ENCODE assay signal across 9 mouse cellular contexts in genomic region chr5:21933340-21934075, GRCm38 (mm10).
A peak's percentile ranks its signal among the peaks of the same experiment; 100 is the strongest.
DNase-seq lines count a peak whose midpoint lies in the region; ATAC-seq and TF ChIP-seq lines count a peak whose summit lies in the region.
"Had no signal": no experiment of that assay in that cellular context is flagged by ENCODE, and none has a peak within 500 bp of the region (broad histone marks: within the 10 kb centered on the region; RNA-seq: fewer than 3 reads in every experiment).

No protein-coding gene starts in this region.

- H3K27ac ChIP-seq in forebrain, embryonic 14.5 days (ENCODE audit: low read depth, low read length): no peak overlapping the region
- no peak overlapping the region for H3K27ac ChIP-seq in forebrain, embryonic 15.5 days (replicated peaks)
- H3K27ac ChIP-seq in MEL (ENCODE audit: control insufficient read depth, low read depth, low read length): no peak overlapping the region
- H3K27ac ChIP-seq: forebrain, embryonic 12.5 days had no signal

- ATAC-seq in forebrain, embryonic 14.5 days: no peak
- no peak for ATAC-seq in forebrain, embryonic 15.5 days (replicated peaks)
- ATAC-seq in CD4-positive, CD25-positive, alpha-beta regulatory T cell, adult 4 months: no peak

- TF ChIP-seq CTCF in MEL (IDR thresholded peaks at IDR 0.05 in 2 of 3, conservative IDR thresholded peaks at IDR 0.05 in 1 of 3; ENCODE audit: control insufficient read depth in 1 of 3, insufficient read depth in 1 of 3, low read depth in 2 of 3, low read length in 3 of 3, poor library complexity in 1 of 3, severe bottlenecking in 1 of 3): peak in 2 of 3 experiments; percentile 9 to 13; a peak in 1 of 6 replicates

- H3K9me3 ChIP-seq in forebrain, embryonic 14.5 days (replicated peaks; ENCODE audit: control insufficient read depth, low read length): no peaks in the 10 kb centered on the region
- no peaks in the 10 kb centered on the region for H3K9me3 ChIP-seq in forebrain, embryonic 15.5 days
- H3K9me3 ChIP-seq in MEL (replicated peaks; ENCODE audit: insufficient read depth, low read length): no peaks in the 10 kb centered on the region
- H3K9me3 ChIP-seq: forebrain, embryonic 12.5 days had no signal

- H3K9ac ChIP-seq in forebrain, embryonic 14.5 days (ENCODE audit: low read length): no peak overlapping the region
- no peak overlapping the region for H3K9ac ChIP-seq in forebrain, embryonic 15.5 days (replicated peaks)
- H3K9ac ChIP-seq in MEL (ENCODE audit: control insufficient read depth, low read depth, low read length, poor library complexity, severe bottlenecking): no peak overlapping the region
- H3K9ac ChIP-seq: forebrain, embryonic 12.5 days had no signal

- H3K79me2 ChIP-seq in MEL (ENCODE audit: control insufficient read depth, insufficient read depth, low read length, poor library complexity): no peaks in the 10 kb centered on the region

- TF ChIP-seq RAD21 in MEL (IDR thresholded peaks at IDR 0.05; ENCODE audit: low read depth, low read length): peak; percentile 22

- 82% methylated on average over 8 of the region's 8 CpGs for WGBS in forebrain, embryonic 14.5 days
- 76% methylated on average over 8 of the region's 8 CpGs for WGBS in forebrain, embryonic 15.5 days

- H3K4me3 ChIP-seq in forebrain, embryonic 14.5 days (ENCODE audit: low read depth, low read length): no peak overlapping the region
- H3K4me3 ChIP-seq in forebrain, embryonic 15.5 days: no peak overlapping the region
- H3K4me3 ChIP-seq in MEL (ENCODE audit: control insufficient read depth in 1 of 2, insufficient read depth in 1 of 2, low read depth in 2 of 2, low read length in 2 of 2): no peak overlapping the region
- H3K4me3 ChIP-seq: forebrain, embryonic 12.5 days had no signal

- H3K4me1 ChIP-seq in forebrain, embryonic 14.5 days (ENCODE audit: control insufficient read depth, insufficient read depth, low read length): no peaks in the 10 kb centered on the region
- H3K4me1 ChIP-seq in forebrain, embryonic 15.5 days: 0 out of 2 replicates have a peak, but pooled peaks cover 3% of the 10 kb centered on the region
- no peaks in the 10 kb centered on the region for H3K4me1 ChIP-seq in MEL (ENCODE audit: control insufficient read depth in 1 of 2, insufficient read depth in 2 of 2, low read length in 2 of 2)

- TF ChIP-seq POLR2A in MEL (IDR thresholded peaks at IDR 0.05; ENCODE audit: control insufficient read depth in 1 of 2, insufficient read depth in 1 of 2, low read depth in 1 of 2, low read length in 2 of 2, poor library complexity in 1 of 2): no peak

- DNase-seq in forebrain, embryonic 14.5 days (ENCODE audit: low spot score): peak; percentile 58
- DNase-seq in kidney, postnatal 36 days: peak; percentile 17 to 40
- no peak for DNase-seq in kidney, adult 18-20 months
- no peak for DNase-seq in MEL (ENCODE audit: low read depth, low spot score)
- peak; percentile 70 to 74 for DNase-seq in cerebellum, postnatal 14 days
- DNase-seq in spleen, postnatal 14 days (ENCODE audit: low spot score in 2 of 2): no peak

- no peaks in the 10 kb centered on the region for H3K36me3 ChIP-seq in forebrain, embryonic 14.5 days (ENCODE audit: control insufficient read depth, insufficient read depth, low read length)
- H3K36me3 ChIP-seq in forebrain, embryonic 15.5 days: no peaks in the 10 kb centered on the region
- no peaks in the 10 kb centered on the region for H3K36me3 ChIP-seq in MEL (ENCODE audit: control insufficient read depth in 1 of 2, insufficient read depth in 2 of 2, low read length in 2 of 2)
- H3K36me3 ChIP-seq: forebrain, embryonic 12.5 days had no signal

- no peak overlapping the region for H3K4me2 ChIP-seq in forebrain, embryonic 14.5 days (ENCODE audit: low read length)
- H3K4me2 ChIP-seq in forebrain, embryonic 15.5 days (replicated peaks): no peak overlapping the region
- H3K4me2 ChIP-seq: forebrain, embryonic 12.5 days had no signal

- no peak for TF ChIP-seq EP300 in MEL (IDR thresholded peaks at IDR 0.05; ENCODE audit: low read depth in 1 of 2, low read length in 2 of 2)

- no peaks in the 10 kb centered on the region for H3K27me3 ChIP-seq in forebrain, embryonic 14.5 days (replicated peaks; ENCODE audit: control insufficient read depth, insufficient read depth, low read length)
- no peaks in the 10 kb centered on the region for H3K27me3 ChIP-seq in forebrain, embryonic 15.5 days
- H3K27me3 ChIP-seq in MEL (ENCODE audit: control insufficient read depth in 1 of 2, insufficient read depth in 2 of 2, low read length in 2 of 2): peaks cover 0 to 1% of the 10 kb centered on the region in 2 experiments; a peak in 1 of 4 replicates
- H3K27me3 ChIP-seq: forebrain, embryonic 12.5 days had no signal

TF ChIP-seq in MEL, 35 proteins besides CTCF, POLR2A, EP300 and RAD21:
- TF ChIP-seq SMC3 (IDR thresholded peaks at IDR 0.05; ENCODE audit: low read depth, low read length) (peak; percentile 26; the same call in 1 of the 2 replicates), ZNF384 (IDR thresholded peaks at IDR 0.05; ENCODE audit: low read depth, low read length) (no peak)

Comparison
In these comparisons a context has a peak if more than half of its experiments do, and no peak if none do; other contexts are left out.
1. DNase-seq: peak in forebrain, embryonic 14.5 days (single experiment), kidney, postnatal 36 days (2 of 2) and cerebellum, postnatal 14 days (2 of 2); none in kidney, adult 18-20 months (single experiment), MEL (single experiment) and spleen, postnatal 14 days (0 of 2).